9 mouse cellular contexts compared by ENCODE assay signal in genomic region chr11:95232329-95232696, GRCm38 (mm10). TPM values are rescaled to one million over a fixed set of nuclear protein-coding genes. Genes with fewer than 3 reads are reported as not detected.
DNase-seq lines count a peak whose midpoint lies in the region; ATAC-seq and TF ChIP-seq lines count a peak whose summit lies in the region.
"Had no signal": no experiment of that assay in that cellular context is flagged by ENCODE, and none has a peak within 500 bp of the region (broad histone marks: within the 10 kb centered on the region; RNA-seq: fewer than 3 reads in every experiment).

No protein-coding gene starts in this region.

- H3K9ac ChIP-seq in heart, embryonic 15.5 days, result no peak overlapping the region
- H3K9ac ChIP-seq in neural tube, embryonic 12.5 days, result no peak overlapping the region
- no peak overlapping the region for H3K9ac ChIP-seq in intestine, postnatal 0 days (ENCODE audit: low read depth, low read length)
- H3K9ac ChIP-seq in stomach, embryonic 15.5 days, result no peak overlapping the region

- DNase-seq in heart, adult 9 months (ENCODE audit: low spot score in 2 of 2), result no peak
- DNase-seq in neural tube, embryonic 10.5 days (ENCODE audit: extremely low spot score, low spot score), result no peak
- DNase-seq in thymus, postnatal 0 days (ENCODE audit: low spot score), result no peak
- DNase-seq in urinary bladder, postnatal 14 days (ENCODE audit: low spot score), result no peak

- H3K27ac ChIP-seq in heart, embryonic 15.5 days, result no peak overlapping the region
- H3K27ac ChIP-seq in neural tube, embryonic 12.5 days, result no peak overlapping the region
- no peak overlapping the region for H3K27ac ChIP-seq in intestine, postnatal 0 days (ENCODE audit: low read depth, low read length)
- no peak overlapping the region for H3K27ac ChIP-seq in stomach, embryonic 15.5 days
- H3K27ac ChIP-seq: left cerebral cortex, adult 2 months had no signal

- 30% methylated on average over 6 of the region's 6 CpGs for WGBS in heart, embryonic 15.5 days
- 42% methylated on average over 6 of the region's 6 CpGs for WGBS in neural tube, embryonic 12.5 days
- WGBS in intestine, postnatal 0 days, result 25% methylated on average over 6 of the region's 6 CpGs
- 38% methylated on average over 6 of the region's 6 CpGs for WGBS in stomach, embryonic 15.5 days

- H3K4me2 ChIP-seq in heart, embryonic 15.5 days, result peak overlapping the region; percentile 62
- peak overlapping the region; percentile 45 for H3K4me2 ChIP-seq in neural tube, embryonic 12.5 days (replicated peaks)
- H3K4me2 ChIP-seq in intestine, postnatal 0 days (replicated peaks; ENCODE audit: low read depth), result peak overlapping the region; percentile 40; the same call in 1 of the 2 replicates
- peak overlapping the region; percentile 51 for H3K4me2 ChIP-seq in stomach, embryonic 15.5 days

- H3K4me3 ChIP-seq in heart, embryonic 15.5 days, result peak overlapping the region; percentile 33
- no peak overlapping the region for H3K4me3 ChIP-seq in neural tube, embryonic 12.5 days
- no peak overlapping the region for H3K4me3 ChIP-seq in intestine, postnatal 0 days (ENCODE audit: low read depth, low read length)
- H3K4me3 ChIP-seq in stomach, embryonic 15.5 days (replicated peaks), result no peak overlapping the region
- H3K4me3 ChIP-seq: left cerebral cortex, adult 2 months had no signal

- H3K9me3 ChIP-seq in heart, embryonic 15.5 days (replicated peaks), result no peaks in the 10 kb centered on the region
- no peaks in the 10 kb centered on the region for H3K9me3 ChIP-seq in neural tube, embryonic 12.5 days
- no peaks in the 10 kb centered on the region for H3K9me3 ChIP-seq in intestine, postnatal 0 days (ENCODE audit: control insufficient read depth)
- H3K9me3 ChIP-seq in stomach, embryonic 15.5 days, result no peaks in the 10 kb centered on the region

- no peaks in the 10 kb centered on the region for H3K36me3 ChIP-seq in heart, embryonic 15.5 days
- no peaks in the 10 kb centered on the region for H3K36me3 ChIP-seq in neural tube, embryonic 12.5 days
- H3K36me3 ChIP-seq in intestine, postnatal 0 days (ENCODE audit: control insufficient read depth, insufficient read depth), result no peaks in the 10 kb centered on the region
- H3K36me3 ChIP-seq in stomach, embryonic 15.5 days, result no peaks in the 10 kb centered on the region

- H3K4me1 ChIP-seq in heart, embryonic 15.5 days (replicated peaks), result peaks cover 5% of the 10 kb centered on the region
- peaks cover 7% of the 10 kb centered on the region; the same call in 1 of the 2 replicates for H3K4me1 ChIP-seq in neural tube, embryonic 12.5 days
- no peaks in the 10 kb centered on the region for H3K4me1 ChIP-seq in intestine, postnatal 0 days (replicated peaks; ENCODE audit: control insufficient read depth, insufficient read depth, low read length)
- H3K4me1 ChIP-seq in stomach, embryonic 15.5 days, result peaks cover 7% of the 10 kb centered on the region; the same call in 1 of the 2 replicates

- no peak for ATAC-seq in heart, embryonic 15.5 days (replicated peaks; ENCODE audit: insufficient number of reproducible peaks, insufficient read depth, low FRiP score, low read depth)
- no peak for ATAC-seq in neural tube, embryonic 12.5 days (ENCODE audit: low FRiP score, low read depth)
- ATAC-seq in intestine, postnatal 0 days, result no peak
- ATAC-seq in stomach, embryonic 15.5 days (ENCODE audit: insufficient read depth, low FRiP score, low read depth), result no peak

- no peak for TF ChIP-seq CTCF in intestine, postnatal 0 days (IDR thresholded peaks at IDR 0.05; ENCODE audit: low read depth)

- H3K27me3 ChIP-seq in heart, embryonic 15.5 days, result peaks cover 26% of the 10 kb centered on the region
- H3K27me3 ChIP-seq in neural tube, embryonic 12.5 days (replicated peaks), result 0 out of 2 replicates have a peak, but pooled peaks cover 8% of the 10 kb centered on the region
- 0 out of 2 replicates have a peak, but pooled peaks cover 4% of the 10 kb centered on the region for H3K27me3 ChIP-seq in intestine, postnatal 0 days (replicated peaks; ENCODE audit: control insufficient read depth, insufficient read depth, low read length)
- no peaks in the 10 kb centered on the region for H3K27me3 ChIP-seq in stomach, embryonic 15.5 days (replicated peaks)

RNA-seq across cellular contexts. Expression of gene Tac4, which starts 29.0 kb away (rescaled TPM):
- not detected in 2 replicates for polyA plus RNA-seq in heart, embryonic 15.5 days (2015; fragmentation: Nextera tagmentation; extraction: Ambion mirVana)
- 0.15 TPM in 1 of 2 replicates, not detected in the other for polyA plus RNA-seq in neural tube, embryonic 12.5 days (2016; fragmentation: Nextera tagmentation; extraction: Ambion mirVana)
- not detected in 2 replicates for polyA plus RNA-seq in intestine, postnatal 0 days (2015; fragmentation: Nextera tagmentation; extraction: Ambion mirVana)
- polyA plus RNA-seq in stomach, embryonic 15.5 days (2015; fragmentation: Nextera tagmentation; extraction: Ambion mirVana), result 0.10 and 0.14 TPM in 2 replicates
- polyA plus RNA-seq in thymus, postnatal 0 days (2015; fragmentation: Nextera tagmentation; extraction: Ambion mirVana), result 0.21 and 0.27 TPM in 2 replicates
